Mouse (Mus musculus) liver, adult 2 months (tissue): Measurements from ENCODE around the gene Cd9. TPM values are rescaled to one million over a fixed set of nuclear protein-coding genes. Genes with fewer than 3 reads are reported as not detected.

Experiments
- DNase-seq: peaks from one replicate; pipeline ENCODE4 v3.0.0-alpha.2; 2011; ENCODE audit warnings: low read depth, low spot score; ENCODE audit errors: extremely low read depth
- H3K27ac ChIP-seq: fragments of 200-500 bp; replicated peaks from 2 replicates; pipeline ENCODE4 v1.5.1; 2012; ENCODE audit warnings: low read depth, mild to moderate bottlenecking, control low read depth, inconsistent platforms, low read length; ENCODE audit not compliant: insufficient read depth
- H3K27me3 ChIP-seq: fragments of 200-500 bp; 2 replicates; pipeline ENCODE4 v1.6.1; 2012; ENCODE audit warnings: mild to moderate bottlenecking, moderate library complexity, low read length, inconsistent platforms; ENCODE audit not compliant: control insufficient read depth, insufficient read depth
- H3K36me3 ChIP-seq: fragments of 200-500 bp; 2 replicates; pipeline ENCODE4 v1.6.1; 2012; ENCODE audit warnings: low read length, inconsistent platforms; ENCODE audit not compliant: control insufficient read depth, insufficient read depth
- H3K4me1 ChIP-seq: fragments of 200-500 bp; 2 replicates; pipeline ENCODE4 v1.6.1; 2011; ENCODE audit warnings: low read length; ENCODE audit not compliant: control insufficient read depth, insufficient read depth
- H3K4me3 ChIP-seq: fragments of 200-500 bp; 2 replicates; pipeline ENCODE4 v1.5.1; 2011; ENCODE audit warnings: low read depth, mild to moderate bottlenecking, control low read depth, low read length, moderate library complexity; ENCODE audit not compliant: insufficient read depth
- H3K79me2 ChIP-seq: fragments of 200-500 bp; 2 replicates; pipeline ENCODE4 v1.6.1; 2012; ENCODE audit warnings: inconsistent platforms, mild to moderate bottlenecking, low read length, moderate library complexity; ENCODE audit not compliant: control insufficient read depth, insufficient read depth
- H3K9ac ChIP-seq: fragments of 200-500 bp; 2 replicates; pipeline ENCODE4 v1.6.1; 2012; ENCODE audit warnings: low read depth, mild to moderate bottlenecking, control low read depth, inconsistent platforms, low read length
- CTCF ChIP-seq: fragments of 200-500 bp; IDR thresholded peaks from 2 replicates; pipeline ENCODE4 v1.5.1; 2011; ENCODE audit warnings: low read depth, low read length, control low read depth
- POLR2A ChIP-seq: fragments of 200-500 bp; IDR thresholded peaks from 2 replicates; pipeline ENCODE4 v1.6.1; 2011; ENCODE audit warnings: low read length, control low read depth; ENCODE audit not compliant: insufficient read depth; ENCODE audit errors: extremely low read depth
- WGBS: fragments of 180-500 bp; shearing (Covaris S2); methylation state at CpG from one replicate; pipeline ENCODE4 v1.1.7; 2018; 5-methylcytosine and 5-hydroxymethylcytosine counted together
- polyA plus RNA-seq: library from polyadenylated mRNA; depleted of rRNA; stranded (reverse); fragments of >200 nt; gene quantifications from 2 replicates; pipeline ENCODE4 v1.2.3, GENCODE M21; 2012
- total RNA-seq: library from RNA; depleted of rRNA; stranded (reverse); fragments of >200 nt; gene quantifications from 2 replicates; pipeline ENCODE4 v1.2.3, GENCODE M21; 2014

The Cd9 gene
- total and polyA plus RNA-seq, 2 experiments, result 17.4 to 33.7 TPM

DNA sequence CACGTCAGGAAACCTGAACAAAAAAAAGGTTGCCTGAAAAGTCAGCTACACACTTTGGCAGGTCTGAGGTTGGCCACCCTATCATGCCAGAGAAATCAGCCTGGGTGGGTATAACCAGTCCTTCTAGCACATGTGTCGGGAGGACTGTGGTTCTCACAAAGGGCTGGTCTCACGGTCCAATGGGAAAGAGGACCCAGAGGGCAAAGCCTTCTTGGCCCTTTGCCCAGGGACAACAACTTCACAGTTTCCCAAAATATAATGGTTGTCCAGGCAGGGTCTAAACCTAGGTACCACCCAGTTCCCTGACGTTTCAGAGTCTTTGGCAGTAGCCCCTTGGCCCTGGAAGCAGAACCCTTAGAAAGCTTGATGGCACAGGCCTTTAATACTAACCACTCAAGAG, 25.4 kb downstream of the Cd9 start:
- 91% methylated on average over 4 of the region's 4 CpGs for WGBS
- Histone ChIP-seq H3K79me2 (no peaks in the 10 kb centered on the region), H3K4me3 (no peak overlapping the region), H3K27ac (no peak overlapping the region), H3K4me1 (no peaks in the 10 kb centered on the region), H3K27me3 (no peaks in the 10 kb centered on the region), H3K36me3 (no peaks in the 10 kb centered on the region), H3K9ac (no peak overlapping the region)
- TF ChIP-seq CTCF (no peak), POLR2A (no peak)
- DNase-seq, result no peak

DNA sequence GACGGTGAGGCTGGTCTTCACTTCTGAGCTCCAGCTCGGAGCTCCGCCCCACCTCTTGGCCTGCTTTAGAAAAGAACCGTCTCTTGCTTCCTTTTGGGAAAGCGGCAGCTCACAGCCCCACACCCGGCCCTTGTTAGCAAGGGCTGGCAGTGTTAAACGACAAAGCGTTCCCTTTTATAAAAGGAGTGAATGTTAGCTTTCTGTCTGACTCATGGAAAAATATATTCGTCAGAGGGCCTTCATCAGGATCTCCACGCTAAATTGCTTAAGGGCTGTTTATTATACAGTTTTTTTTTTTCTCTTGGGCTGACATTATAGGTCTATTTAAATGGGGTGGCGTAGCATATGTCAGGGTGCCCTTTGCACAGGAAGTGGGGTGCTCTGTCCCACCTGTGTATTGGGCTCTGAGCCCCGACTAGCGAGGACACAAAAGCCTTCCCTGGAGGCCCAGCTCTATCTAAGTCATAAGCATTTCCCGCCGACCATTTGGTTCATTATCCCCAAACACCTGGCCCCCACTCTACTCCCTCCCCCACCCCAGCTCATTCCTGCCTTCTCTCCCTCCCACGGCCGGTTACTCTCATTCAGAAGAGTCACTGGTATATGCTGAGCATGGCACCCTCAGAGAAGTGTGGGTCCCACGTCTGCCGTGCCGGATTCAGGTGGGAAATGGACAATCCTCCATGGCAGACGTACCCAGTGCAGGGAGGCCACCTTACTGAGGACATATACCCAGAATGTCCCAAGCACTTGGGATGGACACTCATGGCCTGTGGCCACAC, 26.2 kb downstream of the Cd9 start:
- WGBS, result 89% methylated on average over 21 of the region's 21 CpGs
- no peaks in the 10 kb centered on the region for H3K79me2 ChIP-seq
- no peak overlapping the region for H3K4me3 ChIP-seq
- H3K27ac ChIP-seq, result no peak overlapping the region
- no peak overlapping the region for H3K9ac ChIP-seq
- no peak for DNase-seq
- no peaks in the 10 kb centered on the region for H3K27me3 ChIP-seq
- H3K4me1 ChIP-seq, result no peaks in the 10 kb centered on the region
- H3K36me3 ChIP-seq, result no peaks in the 10 kb centered on the region; the same call in 1 of the 2 replicates
- TF ChIP-seq POLR2A (no peak), CTCF (no peak)

DNA sequence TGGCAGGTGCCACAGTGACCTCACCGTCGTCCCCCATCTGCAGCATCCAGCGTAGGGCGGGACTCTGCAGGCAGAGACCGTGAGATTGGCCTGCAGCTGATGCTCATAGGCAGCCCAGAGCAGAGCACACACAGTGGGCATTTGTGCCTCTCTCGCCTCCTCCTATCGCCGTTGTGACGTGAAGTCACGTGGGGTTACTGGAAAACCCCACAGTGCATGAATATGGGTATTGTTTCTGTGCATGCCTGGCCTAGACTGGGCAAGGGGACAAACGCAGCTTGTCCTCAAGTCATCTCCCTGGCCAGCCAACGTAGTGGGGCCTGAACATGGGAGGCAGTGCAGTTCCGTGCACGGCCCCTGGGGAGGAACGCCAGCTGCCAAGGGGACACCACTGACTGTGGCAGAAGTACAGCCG, 27.3 kb downstream of the Cd9 start:
- H3K4me1 ChIP-seq, result no peaks in the 10 kb centered on the region
- H3K27ac ChIP-seq, result no peak overlapping the region
- H3K79me2 ChIP-seq, result no peaks in the 10 kb centered on the region
- no peaks in the 10 kb centered on the region for H3K27me3 ChIP-seq
- H3K4me3 ChIP-seq, result no peak overlapping the region
- peaks cover 3% of the 10 kb centered on the region; the same call in 1 of the 2 replicates for H3K36me3 ChIP-seq
- no peak overlapping the region for H3K9ac ChIP-seq
- no peak for DNase-seq
- WGBS, result 92% methylated on average over 16 of the region's 16 CpGs
- no peak for TF ChIP-seq POLR2A
- no peak for TF ChIP-seq CTCF

DNA sequence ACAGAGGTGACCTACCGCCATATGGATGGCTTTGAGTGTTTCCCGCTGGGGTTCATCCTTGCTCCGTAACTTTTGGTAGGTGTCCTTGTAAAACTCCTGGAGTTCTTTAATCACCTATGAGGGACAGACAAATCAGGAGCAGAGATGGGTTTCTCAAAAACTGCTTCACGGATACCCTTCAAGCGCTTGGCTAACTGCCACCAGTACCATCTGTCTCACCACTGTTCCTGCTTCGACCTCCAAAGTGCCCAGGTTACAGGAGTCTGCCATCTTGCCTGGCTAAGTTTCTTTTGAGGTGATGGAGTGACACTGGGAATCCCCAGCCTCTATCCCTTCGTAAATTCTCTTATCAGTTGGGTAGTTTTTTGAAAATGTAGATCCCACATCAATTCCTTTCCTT, 32.3 kb downstream of the Cd9 start:
- H3K4me1 ChIP-seq, result no peaks in the 10 kb centered on the region
- no peak for DNase-seq
- H3K9ac ChIP-seq, result no peak overlapping the region
- H3K27ac ChIP-seq, result no peak overlapping the region
- WGBS, result 97% methylated on average over 7 of the region's 7 CpGs
- no peak for TF ChIP-seq POLR2A
- TF ChIP-seq CTCF, result no peak
- H3K4me3 ChIP-seq, result no peak overlapping the region
- H3K27me3 ChIP-seq, result no peaks in the 10 kb centered on the region
- no peaks in the 10 kb centered on the region for H3K79me2 ChIP-seq
- peaks cover 13% of the 10 kb centered on the region; the same call in 1 of the 2 replicates for H3K36me3 ChIP-seq

DNA sequence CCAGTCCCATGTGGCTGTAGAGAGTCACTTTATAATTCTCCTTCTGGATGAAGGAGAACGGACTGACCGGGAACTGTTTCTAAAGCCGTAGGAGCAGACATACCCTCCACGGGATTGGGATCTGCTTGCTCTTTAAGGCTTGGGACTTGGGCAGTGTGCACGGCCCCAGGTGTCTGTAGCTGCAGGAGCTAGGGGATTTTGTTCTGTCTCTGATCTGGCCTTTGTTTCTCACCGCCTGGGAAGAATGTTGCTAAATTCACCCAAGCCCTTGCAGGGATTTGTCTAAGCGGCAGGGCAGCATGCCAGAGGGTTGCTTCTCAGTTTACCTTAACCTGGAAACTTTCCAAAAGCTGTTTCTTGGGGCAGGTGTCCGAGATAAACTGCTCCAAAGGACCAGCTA, 32.8 kb downstream of the Cd9 start:
- Histone ChIP-seq H3K27me3 (no peaks in the 10 kb centered on the region), H3K9ac (no peak overlapping the region), H3K79me2 (no peaks in the 10 kb centered on the region), H3K4me3 (no peak overlapping the region), H3K4me1 (no peaks in the 10 kb centered on the region), H3K27ac (no peak overlapping the region), H3K36me3 (peaks cover 13% of the 10 kb centered on the region; the same call in 1 of the 2 replicates)
- WGBS, result 91% methylated on average over 8 of the region's 8 CpGs
- TF ChIP-seq POLR2A (no peak), CTCF (no peak)
- DNase-seq, result no peak

DNA sequence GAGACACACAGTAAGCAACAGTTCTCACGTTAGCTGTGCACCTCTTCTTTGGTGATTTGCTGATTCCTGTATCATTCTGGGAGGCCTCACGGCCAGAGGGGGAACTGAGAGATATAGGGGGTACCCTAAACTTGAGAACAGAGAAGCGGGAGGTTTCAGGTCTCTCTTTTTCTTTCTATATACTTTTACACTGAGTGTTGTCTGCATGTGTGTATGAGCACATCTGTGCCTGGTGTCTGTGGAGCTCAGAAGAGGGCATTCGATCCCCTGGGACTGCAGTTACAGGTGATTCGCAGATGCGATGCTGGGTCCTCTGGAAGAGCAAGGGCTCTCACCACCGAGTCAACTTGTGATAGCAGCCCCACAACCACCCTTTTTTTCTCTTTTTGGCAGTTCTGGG, 33.3 kb downstream of the Cd9 start:
- Histone ChIP-seq H3K79me2 (no peaks in the 10 kb centered on the region), H3K36me3 (peaks cover 13% of the 10 kb centered on the region; the same call in 1 of the 2 replicates), H3K9ac (no peak overlapping the region), H3K4me1 (no peaks in the 10 kb centered on the region), H3K27ac (no peak overlapping the region), H3K4me3 (no peak overlapping the region), H3K27me3 (no peaks in the 10 kb centered on the region)
- WGBS, result 93% methylated on average over 7 of the region's 7 CpGs
- no peak for TF ChIP-seq POLR2A
- no peak for DNase-seq
